Mouse (Mus musculus) kidney, embryonic 16.5 days (tissue): Measurements from ENCODE around the gene Pcdh20. TPM values are rescaled to one million over a fixed set of nuclear protein-coding genes. Genes with fewer than 3 reads are reported as not detected.

ENCODE experiments used
- ATAC-seq: fragments of 200-750 bp; cut with Nextera tagmentation; 2 replicates; pipeline ENCODE4 v1.8.0; 2017; ENCODE audit warnings: moderate TSS enrichment; ENCODE audit not compliant: low FRiP score, low TSS enrichment
- H3K27ac ChIP-seq: fragments of 300-500 bp; sonication (generic); 2 replicates; pipeline ENCODE4 v1.5.1; 2014; ENCODE audit warnings: low read length
- H3K27me3 ChIP-seq: fragments of 300-500 bp; sonication (generic); 2 replicates; pipeline ENCODE4 v1.6.1; 2014; ENCODE audit warnings: low read length, control low read depth, mixed read lengths; ENCODE audit not compliant: insufficient read depth
- H3K36me3 ChIP-seq: fragments of 300-500 bp; sonication (generic); 2 replicates; pipeline ENCODE4 v1.6.1; 2014; ENCODE audit warnings: low read length, control low read depth, mixed read lengths; ENCODE audit not compliant: insufficient read depth
- H3K4me1 ChIP-seq: fragments of 300-500 bp; sonication (generic); 2 replicates; pipeline ENCODE4 v1.6.1; 2014; ENCODE audit warnings: low read length, control low read depth, mixed read lengths; ENCODE audit not compliant: insufficient read depth
- H3K4me2 ChIP-seq: fragments of 300-500 bp; sonication (generic); replicated peaks from 2 replicates; pipeline ENCODE4 v1.6.1; 2014; ENCODE audit warnings: low read depth, low read length
- H3K4me3 ChIP-seq: fragments of 300-500 bp; sonication (generic); 2 replicates; pipeline ENCODE4 v1.5.1; 2014; ENCODE audit warnings: mild to moderate bottlenecking, low read length
- H3K9ac ChIP-seq: fragments of 300-500 bp; sonication (generic); replicated peaks from 2 replicates; pipeline ENCODE4 v1.6.1; 2014; ENCODE audit warnings: low read length
- H3K9me3 ChIP-seq: fragments of 300-500 bp; sonication (generic); 2 replicates; pipeline ENCODE4 v1.6.1; 2016; ENCODE audit warnings: low read length, control low read depth
- WGBS: fragments of 180-500 bp; shearing (Covaris S2); extraction: QIAGEN DNeasy Blood & Tissue Kit; methylation state at CpG from one replicate; pipeline ENCODE4 v1.1.7; 2014; 5-methylcytosine and 5-hydroxymethylcytosine counted together
- polyA plus RNA-seq: library from polyadenylated mRNA; unstranded; fragments of >200 nt; fragmentation: Nextera tagmentation; extraction: Ambion mirVana; gene quantifications from 2 replicates; pipeline ENCODE4 v1.2.1, GENCODE M21; 2015

The Pcdh20 gene
- polyA plus RNA-seq = 0.30 and 0.37 TPM in 2 replicates

- H3K9ac ChIP-seq = no peak within 1 kb of the TSS
- peak; percentile 96 for ATAC-seq
- WGBS = under 1% methylated on average over 29 of the region's 29 CpGs
Observed at GRCm38 (mm10) chr14:88470495-88471434, at the start of gene Pcdh20. TSS of gene Pcdh20 (minus strand) at chr14:88471396.

DNA sequence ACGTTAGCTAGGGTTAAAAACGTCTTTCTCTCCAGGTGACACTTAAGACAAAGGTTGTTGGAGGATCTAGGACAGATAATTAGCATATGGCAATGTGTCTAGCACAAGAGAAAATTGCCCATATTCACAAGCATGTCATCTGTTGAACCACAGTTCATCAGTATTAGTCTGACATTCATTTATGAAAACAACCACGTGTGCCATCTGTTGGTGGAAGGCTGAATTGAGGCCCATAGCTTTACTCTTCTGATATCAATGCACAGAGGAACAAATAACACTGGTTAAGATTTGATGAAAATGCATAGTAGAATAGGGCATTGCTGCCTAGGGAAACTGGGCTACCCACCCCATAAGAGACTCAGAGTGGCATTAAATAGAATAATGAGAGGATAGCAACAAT lies 8.7 kb upstream of the Pcdh20 start:
- Histone ChIP-seq H3K4me1 (no peaks in the 10 kb centered on the region), H3K27me3 (no peaks in the 10 kb centered on the region), H3K27ac (no peak overlapping the region), H3K9me3 (no peaks in the 10 kb centered on the region), H3K36me3 (no peaks in the 10 kb centered on the region), H3K4me2 (no peak overlapping the region), H3K4me3 (no peak overlapping the region), H3K9ac (no peak overlapping the region)
- 50% methylated on average over 3 of the region's 3 CpGs for WGBS
- ATAC-seq = no peak

More at GRCm38 (mm10) chr14:88470495-88471434, at the start of gene Pcdh20:
- H3K9me3 ChIP-seq = no peaks in the 10 kb centered on the region
- peak within 1 kb of the TSS; percentile 46 for H3K4me3 ChIP-seq
- H3K4me2 ChIP-seq = peak within 1 kb of the TSS; percentile 81
- H3K27me3 ChIP-seq = peaks cover 19% of the 10 kb centered on the region
- peaks cover 22% of the 10 kb centered on the region for H3K4me1 ChIP-seq
- H3K36me3 ChIP-seq = no peaks in the 10 kb centered on the region
- H3K27ac ChIP-seq = no peak within 1 kb of the TSS

DNA sequence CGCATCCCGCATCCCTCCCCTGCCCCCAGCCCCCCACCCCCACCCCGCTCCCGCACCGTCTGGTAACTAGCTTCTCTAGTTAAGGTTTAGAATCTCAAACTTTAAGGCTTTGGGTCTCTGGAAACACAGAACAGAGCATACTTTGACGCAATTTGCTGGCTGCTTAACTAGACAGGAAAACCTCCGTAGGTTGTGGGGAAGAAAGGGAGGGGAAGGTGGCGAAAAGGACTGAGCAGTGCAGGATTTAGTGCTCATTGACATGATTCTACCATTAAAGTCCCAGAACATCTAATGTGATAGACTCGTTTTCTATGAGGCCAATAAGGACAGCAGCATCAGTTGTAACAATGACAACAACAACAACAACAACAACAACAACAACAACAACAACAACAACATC lies 1.2 kb downstream of the Pcdh20 start:
- Histone ChIP-seq H3K27me3 (peaks cover 19% of the 10 kb centered on the region), H3K9me3 (no peaks in the 10 kb centered on the region), H3K4me1 (peaks cover 22% of the 10 kb centered on the region), H3K36me3 (no peaks in the 10 kb centered on the region), H3K4me3 (peak overlapping the region; percentile 46), H3K9ac (no peak overlapping the region), H3K4me2 (peak overlapping the region; percentile 81), H3K27ac (no peak overlapping the region)
- WGBS = 0% methylated on average over 9 of the region's 9 CpGs
- ATAC-seq = no peak

DNA sequence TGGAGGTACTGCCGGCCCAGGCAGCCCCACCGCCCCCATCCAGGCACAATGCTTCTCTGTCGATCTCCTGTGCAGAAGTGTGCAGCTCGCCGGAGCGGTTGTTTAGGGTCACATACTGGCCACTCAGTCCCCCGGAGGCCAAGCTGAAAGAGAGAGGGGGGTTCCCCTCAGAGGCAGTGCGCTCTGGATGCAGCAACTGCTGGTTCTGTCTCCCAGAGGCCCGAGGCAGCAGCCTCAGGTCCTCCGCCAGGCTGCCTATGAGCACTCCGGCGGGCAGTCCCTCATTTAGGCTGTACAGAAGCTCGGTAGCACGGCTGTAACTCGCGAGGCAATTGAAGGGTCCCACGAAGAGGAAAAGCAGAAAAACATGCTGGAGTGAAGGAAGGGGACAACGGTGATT lies 1.8 kb downstream of the Pcdh20 start:
- Histone ChIP-seq H3K4me1 (peaks cover 22% of the 10 kb centered on the region), H3K9ac (0 out of 2 replicates have a peak overlapping the region, but pooled peaks have one; percentile 48), H3K4me2 (peak overlapping the region; percentile 81), H3K27me3 (peaks cover 19% of the 10 kb centered on the region), H3K36me3 (no peaks in the 10 kb centered on the region), H3K27ac (no peak overlapping the region), H3K4me3 (peak overlapping the region; percentile 46), H3K9me3 (no peaks in the 10 kb centered on the region)
- under 1% methylated on average over 18 of the region's 18 CpGs for WGBS
- 0 out of 2 replicates have a peak, but pooled peaks have one; percentile 46 for ATAC-seq

- WGBS = 93% methylated on average over 1 of the region's 1 CpGs
Observed at GRCm38 (mm10) chr14:88466416-88466815, 4.8 kb downstream of the Pcdh20 start.

GRCm38 (mm10) chr14:88464356-88464755 lies 6.8 kb downstream of the Pcdh20 start:
- no peaks in the 10 kb centered on the region for H3K9me3 ChIP-seq
- no peak for ATAC-seq
- no peak overlapping the region for H3K9ac ChIP-seq
- H3K27ac ChIP-seq = no peak overlapping the region
- H3K4me1 ChIP-seq = peaks cover 4% of the 10 kb centered on the region; the same call in 1 of the 2 replicates
- no peak overlapping the region for H3K4me3 ChIP-seq
- H3K4me2 ChIP-seq = no peak overlapping the region
- 68% methylated on average over 1 of the region's 1 CpGs for WGBS
- H3K27me3 ChIP-seq = peaks cover 14% of the 10 kb centered on the region
- no peaks in the 10 kb centered on the region for H3K36me3 ChIP-seq

More at GRCm38 (mm10) chr14:88466416-88466815, 4.8 kb downstream of the Pcdh20 start:
- Histone ChIP-seq H3K4me2 (no peak overlapping the region), H3K9me3 (no peaks in the 10 kb centered on the region), H3K27me3 (peaks cover 19% of the 10 kb centered on the region), H3K9ac (no peak overlapping the region), H3K4me3 (no peak overlapping the region), H3K36me3 (no peaks in the 10 kb centered on the region), H3K4me1 (peaks cover 22% of the 10 kb centered on the region), H3K27ac (no peak overlapping the region)
- no peak for ATAC-seq

GRCm38 (mm10) chr14:88463357-88463756 lies 7.8 kb downstream of the Pcdh20 start:
- Histone ChIP-seq H3K36me3 (no peaks in the 10 kb centered on the region), H3K9me3 (no peaks in the 10 kb centered on the region), H3K4me2 (no peak overlapping the region), H3K4me3 (no peak overlapping the region), H3K9ac (no peak overlapping the region), H3K4me1 (no peaks in the 10 kb centered on the region), H3K27me3 (0 out of 2 replicates have a peak, but pooled peaks cover 6% of the 10 kb centered on the region), H3K27ac (no peak overlapping the region)
- no peak for ATAC-seq
- WGBS = 80% methylated on average over 2 of the region's 2 CpGs

- Histone ChIP-seq H3K27me3 (0 out of 2 replicates have a peak, but pooled peaks cover 6% of the 10 kb centered on the region), H3K4me3 (no peak overlapping the region), H3K36me3 (no peaks in the 10 kb centered on the region), H3K27ac (no peak overlapping the region), H3K4me2 (no peak overlapping the region), H3K9me3 (no peaks in the 10 kb centered on the region), H3K9ac (no peak overlapping the region), H3K4me1 (no peaks in the 10 kb centered on the region)
- WGBS = 83% methylated on average over 3 of the region's 3 CpGs
- no peak for ATAC-seq
Observed at GRCm38 (mm10) chr14:88462944-88463343, 8.3 kb downstream of the Pcdh20 start.

DNA sequence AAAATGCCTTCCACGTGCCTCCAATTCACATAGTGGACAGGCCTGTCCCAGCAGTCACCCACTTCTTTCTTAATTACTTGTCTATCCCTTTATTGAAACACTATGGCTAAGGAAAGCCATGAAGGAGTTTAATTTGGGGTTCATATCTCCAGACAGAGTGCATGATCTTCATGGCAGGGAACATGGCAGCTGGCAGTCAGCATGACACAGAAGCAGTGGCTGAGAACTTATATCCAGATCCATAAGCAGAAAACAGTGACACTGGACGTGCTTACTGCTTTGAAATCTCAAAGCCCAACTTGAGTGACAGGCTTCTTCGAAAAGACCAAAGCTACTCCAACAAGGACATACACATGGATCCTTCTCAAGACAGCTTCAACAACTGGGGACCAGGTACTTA lies 10.5 kb downstream of the Pcdh20 start:
- H3K4me3 ChIP-seq = no peak overlapping the region
- H3K4me1 ChIP-seq = no peaks in the 10 kb centered on the region
- no peaks in the 10 kb centered on the region for H3K36me3 ChIP-seq
- no peak overlapping the region for H3K4me2 ChIP-seq
- H3K9ac ChIP-seq = no peak overlapping the region
- WGBS = 88% methylated on average over 3 of the region's 3 CpGs
- ATAC-seq = no peak
- H3K27me3 ChIP-seq = no peaks in the 10 kb centered on the region
- no peak overlapping the region for H3K27ac ChIP-seq
- no peaks in the 10 kb centered on the region for H3K9me3 ChIP-seq

DNA sequence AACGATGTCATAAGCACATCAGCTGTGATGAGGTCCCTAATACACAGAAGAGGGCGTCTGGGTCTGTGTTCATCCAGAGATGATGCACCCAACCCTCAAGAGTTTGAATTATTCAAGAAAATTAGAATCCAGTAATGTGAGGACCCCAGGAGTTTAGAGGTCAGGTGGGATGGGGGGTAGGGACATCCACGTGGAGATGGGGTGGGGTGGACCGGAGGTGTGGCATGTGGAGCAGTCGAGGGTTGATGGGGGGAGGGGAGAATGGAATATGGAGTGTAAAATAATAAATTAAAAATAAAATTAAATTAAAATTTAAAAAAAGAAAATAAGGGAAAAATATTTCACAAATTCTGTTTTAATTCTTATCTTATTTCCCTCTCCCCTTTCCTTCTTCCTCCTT lies 27.9 kb downstream of the Pcdh20 start:
- Histone ChIP-seq H3K9ac (no peak overlapping the region), H3K27me3 (no peaks in the 10 kb centered on the region), H3K4me1 (no peaks in the 10 kb centered on the region), H3K4me2 (no peak overlapping the region), H3K27ac (no peak overlapping the region), H3K36me3 (no peaks in the 10 kb centered on the region), H3K4me3 (no peak overlapping the region), H3K9me3 (no peaks in the 10 kb centered on the region)
- ATAC-seq = no peak
- WGBS = 76% methylated on average over 5 of the region's 5 CpGs
